Mouse (Mus musculus): ENCODE measurements at regions not wholly inside any gene's neighbourhood (a gene's known extent, or its start where the extent isn't known, plus 50 kb on each side); places are given as distances from the start of the nearest gene placed in this dataset.

DNA sequence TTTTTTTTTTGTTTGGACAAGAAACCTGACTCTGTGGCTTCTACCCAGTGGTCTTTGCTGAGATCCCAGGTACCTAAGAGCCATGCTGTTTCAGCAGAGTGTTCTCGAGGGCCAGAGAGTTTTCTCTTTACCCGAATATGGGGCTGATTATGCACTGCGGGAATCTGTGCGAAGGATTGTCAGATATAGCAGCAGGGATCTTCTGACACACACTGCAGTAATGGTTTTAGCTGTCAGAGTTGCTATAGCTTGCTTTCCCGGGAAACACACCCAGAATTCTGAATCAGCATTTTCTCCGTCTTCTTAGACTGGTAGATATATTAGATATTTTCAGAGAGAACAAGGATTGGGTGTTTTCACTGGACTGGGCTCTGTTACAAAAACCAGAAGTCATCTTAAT is 197.1 kb downstream of the Sec16b start:
- TF ChIP-seq CTCF (IDR thresholded peaks at IDR 0.05; ENCODE audit: borderline replicate concordance, insufficient read depth, low read length) (no peak), POLR2A (IDR thresholded peaks at IDR 0.05; ENCODE audit: low read depth, low read length) (no peak)
- no peak overlapping the region for H3K27ac ChIP-seq (ENCODE audit: insufficient read depth, low read length)
- H3K4me3 ChIP-seq (ENCODE audit: insufficient read depth, low read length): no peak overlapping the region
- H3K4me1 ChIP-seq (ENCODE audit: control insufficient read depth, insufficient read depth, low read length): no peaks in the 10 kb centered on the region

DNA sequence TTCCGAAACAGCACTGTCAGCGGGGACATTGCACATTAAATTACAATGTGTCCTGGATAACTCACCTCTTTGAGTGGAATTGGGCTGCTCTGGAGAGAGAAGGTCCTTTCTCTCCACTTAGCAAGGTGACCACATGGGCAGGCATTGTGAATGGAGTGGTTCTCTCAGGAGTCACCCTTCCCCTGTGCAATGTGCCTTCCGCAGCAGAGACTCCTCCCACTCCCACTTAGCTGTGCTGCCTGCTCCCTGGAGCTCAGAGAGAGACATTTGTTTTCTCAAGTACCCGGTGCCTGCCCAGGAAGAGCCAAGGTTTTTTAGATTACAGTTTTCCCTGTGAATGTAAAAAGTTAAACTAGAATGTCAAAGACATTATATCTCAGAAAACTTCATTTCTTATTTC is 198.8 kb downstream of the Sec16b start:
- no peak overlapping the region for H3K27ac ChIP-seq (ENCODE audit: insufficient read depth, low read length)
- no peak for TF ChIP-seq CTCF (IDR thresholded peaks at IDR 0.05; ENCODE audit: borderline replicate concordance, insufficient read depth, low read length)
- no peak for TF ChIP-seq POLR2A (IDR thresholded peaks at IDR 0.05; ENCODE audit: low read depth, low read length)
- H3K4me1 ChIP-seq (ENCODE audit: control insufficient read depth, insufficient read depth, low read length): no peaks in the 10 kb centered on the region
- H3K4me3 ChIP-seq (ENCODE audit: insufficient read depth, low read length): no peak overlapping the region

DNA sequence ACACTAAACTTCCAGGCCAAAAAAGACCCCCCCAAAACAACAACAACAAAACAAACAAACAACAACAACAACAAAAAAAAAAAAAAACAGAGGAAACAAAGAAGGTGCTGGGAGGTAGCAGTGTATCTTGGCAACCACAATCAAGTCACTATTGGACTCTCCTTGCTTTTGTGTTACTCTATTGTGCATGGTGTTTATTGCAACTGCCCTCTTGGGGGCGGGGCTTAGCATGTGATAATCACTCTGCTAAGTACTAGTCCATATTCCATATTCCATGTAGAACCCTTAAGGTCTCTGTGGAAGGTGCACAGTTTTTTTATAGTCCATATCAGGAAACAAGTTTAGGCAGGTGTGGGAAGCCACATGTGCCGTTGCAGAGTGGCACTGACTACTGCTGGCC is 200.7 kb downstream of the Sec16b start:
- no peak overlapping the region for H3K4me3 ChIP-seq (ENCODE audit: insufficient read depth, low read length)
- H3K4me1 ChIP-seq (ENCODE audit: control insufficient read depth, insufficient read depth, low read length): no peaks in the 10 kb centered on the region

DNA sequence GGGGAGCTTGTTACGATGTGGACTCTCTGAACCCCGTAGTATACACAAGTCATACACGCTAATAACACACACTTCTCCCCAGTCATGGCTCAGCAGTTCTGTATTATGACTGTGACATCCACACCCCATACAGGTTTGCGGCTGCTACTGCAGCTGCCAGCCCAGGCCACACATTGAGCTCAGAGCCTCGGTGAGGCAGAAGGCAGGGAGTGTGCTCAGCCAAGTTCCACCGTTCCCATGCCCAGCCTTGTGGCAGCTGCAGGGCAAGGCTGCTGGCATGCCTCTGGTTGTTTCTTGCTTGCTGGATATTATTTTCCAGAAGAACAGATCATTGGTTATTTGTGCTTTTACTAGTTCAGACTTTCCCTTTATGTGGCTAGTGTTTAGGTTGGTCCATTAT is 202.6 kb downstream of the Sec16b start:
- H3K27ac ChIP-seq (ENCODE audit: insufficient read depth, low read length): no peak overlapping the region
- no peak overlapping the region for H3K4me3 ChIP-seq (ENCODE audit: insufficient read depth, low read length)
- TF ChIP-seq CTCF (IDR thresholded peaks at IDR 0.05; ENCODE audit: borderline replicate concordance, insufficient read depth, low read length) (no peak), POLR2A (IDR thresholded peaks at IDR 0.05; ENCODE audit: low read depth, low read length) (no peak)
- H3K4me1 ChIP-seq (ENCODE audit: control insufficient read depth, insufficient read depth, low read length): no peaks in the 10 kb centered on the region

More for the DNA sequence above, 200.7 kb downstream of the Sec16b start:
- TF ChIP-seq POLR2A (IDR thresholded peaks at IDR 0.05; ENCODE audit: low read depth, low read length) (no peak), CTCF (IDR thresholded peaks at IDR 0.05; ENCODE audit: borderline replicate concordance, insufficient read depth, low read length) (no peak)
- H3K27ac ChIP-seq (ENCODE audit: insufficient read depth, low read length): no peak overlapping the region

DNA sequence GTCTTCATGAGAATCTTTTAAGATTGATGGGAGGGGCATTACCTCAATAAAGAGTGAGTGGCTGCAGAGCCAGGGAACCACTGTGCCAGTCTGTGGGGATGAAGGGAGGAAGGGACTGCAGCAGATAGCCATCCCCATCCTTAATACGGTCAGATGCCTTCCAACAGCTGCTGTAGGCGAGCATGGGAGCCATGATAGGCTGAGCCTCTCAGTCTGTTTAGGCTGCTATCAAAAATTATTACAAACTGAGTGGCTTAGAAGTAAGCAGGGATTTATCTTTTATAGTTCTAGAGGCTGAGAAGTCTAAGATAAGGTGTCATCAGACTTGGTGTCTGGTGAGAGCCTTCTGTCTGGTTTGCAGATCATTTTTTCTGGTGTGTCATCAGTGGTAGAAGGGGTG is 204.3 kb downstream of the Sec16b start:
- no peaks in the 10 kb centered on the region for H3K4me1 ChIP-seq (ENCODE audit: control insufficient read depth, insufficient read depth, low read length)
- no peak overlapping the region for H3K27ac ChIP-seq (ENCODE audit: insufficient read depth, low read length)
- no peak overlapping the region for H3K4me3 ChIP-seq (ENCODE audit: insufficient read depth, low read length)
- TF ChIP-seq POLR2A (IDR thresholded peaks at IDR 0.05; ENCODE audit: low read depth, low read length) (no peak), CTCF (IDR thresholded peaks at IDR 0.05; ENCODE audit: borderline replicate concordance, insufficient read depth, low read length) (no peak)

DNA sequence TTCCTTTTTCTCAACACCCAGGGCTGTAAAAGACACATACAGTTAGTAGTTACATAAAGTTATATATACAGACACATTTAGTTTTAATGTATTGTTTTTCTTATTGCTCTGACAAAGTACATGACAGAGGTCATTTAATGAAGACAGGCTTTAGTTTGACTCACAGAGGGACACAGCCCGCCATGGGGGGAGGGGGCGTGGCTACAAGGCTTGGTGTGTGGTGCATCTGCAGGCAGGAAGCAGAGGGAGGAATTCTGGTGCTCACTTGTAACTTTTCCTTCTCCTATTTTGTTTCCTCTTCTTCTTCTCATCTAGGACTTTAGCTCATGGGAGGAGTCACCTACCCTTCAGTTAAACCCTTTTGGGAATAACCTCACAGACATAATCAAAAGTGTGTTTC is 206.0 kb downstream of the Sec16b start:
- Histone ChIP-seq H3K4me1 (ENCODE audit: control insufficient read depth, insufficient read depth, low read length) (no peaks in the 10 kb centered on the region), H3K4me3 (ENCODE audit: insufficient read depth, low read length) (no peak overlapping the region), H3K27ac (ENCODE audit: insufficient read depth, low read length) (no peak overlapping the region)
- TF ChIP-seq POLR2A (IDR thresholded peaks at IDR 0.05; ENCODE audit: low read depth, low read length) (no peak), CTCF (IDR thresholded peaks at IDR 0.05; ENCODE audit: borderline replicate concordance, insufficient read depth, low read length) (no peak)

DNA sequence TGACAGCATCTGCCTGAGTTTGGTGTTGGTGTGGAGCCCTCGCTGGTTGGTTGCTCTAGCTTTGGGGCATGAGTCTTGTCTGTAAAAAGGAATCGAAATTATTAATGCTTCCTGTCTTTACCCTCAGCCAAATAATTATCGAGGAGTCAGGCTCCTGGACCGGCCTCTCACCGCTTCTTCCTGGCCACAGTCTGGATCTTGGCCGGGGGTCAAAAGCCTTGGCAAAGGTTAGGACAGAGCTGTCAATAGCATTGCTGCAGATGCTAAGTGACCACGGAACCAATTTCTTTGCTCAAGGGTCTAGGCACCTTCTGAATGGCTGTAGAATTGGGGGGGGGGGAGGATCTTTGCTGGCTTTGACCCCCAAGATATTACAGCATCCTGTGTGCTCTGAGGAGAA is 207.3 kb downstream of the Sec16b start:
- no peak overlapping the region for H3K4me3 ChIP-seq (ENCODE audit: insufficient read depth, low read length)
- TF ChIP-seq POLR2A (IDR thresholded peaks at IDR 0.05; ENCODE audit: low read depth, low read length) (no peak), CTCF (IDR thresholded peaks at IDR 0.05; ENCODE audit: borderline replicate concordance, insufficient read depth, low read length) (no peak)

DNA sequence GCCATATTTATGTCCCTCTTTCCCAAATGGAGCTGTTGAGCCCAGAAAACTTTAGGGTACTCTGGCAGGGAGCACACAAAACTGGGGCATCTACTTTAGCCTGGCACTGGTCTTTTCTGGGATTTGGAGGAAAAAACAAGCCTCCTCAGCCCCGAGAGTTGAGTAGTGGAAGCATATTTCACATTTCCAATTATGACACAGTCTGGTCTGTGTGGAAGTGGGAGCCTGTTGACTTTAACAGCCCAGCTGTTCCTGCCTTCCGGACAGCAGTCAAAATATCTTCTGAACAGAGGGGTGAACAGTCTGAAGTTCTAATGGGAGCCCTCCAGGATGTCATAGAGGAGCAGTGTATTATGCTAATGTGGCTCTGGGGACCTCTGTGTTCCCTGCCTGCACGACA is 209.1 kb downstream of the Sec16b start:
- Histone ChIP-seq H3K4me1 (ENCODE audit: control insufficient read depth, insufficient read depth, low read length) (no peaks in the 10 kb centered on the region), H3K4me3 (ENCODE audit: insufficient read depth, low read length) (no peak overlapping the region), H3K27ac (ENCODE audit: insufficient read depth, low read length) (no peak overlapping the region)
- TF ChIP-seq CTCF (IDR thresholded peaks at IDR 0.05; ENCODE audit: borderline replicate concordance, insufficient read depth, low read length): no peak
- no peak for TF ChIP-seq POLR2A (IDR thresholded peaks at IDR 0.05; ENCODE audit: low read depth, low read length)

More for the DNA sequence above, 207.3 kb downstream of the Sec16b start:
- H3K4me1 ChIP-seq (ENCODE audit: control insufficient read depth, insufficient read depth, low read length): no peaks in the 10 kb centered on the region
- no peak overlapping the region for H3K27ac ChIP-seq (ENCODE audit: insufficient read depth, low read length)

DNA sequence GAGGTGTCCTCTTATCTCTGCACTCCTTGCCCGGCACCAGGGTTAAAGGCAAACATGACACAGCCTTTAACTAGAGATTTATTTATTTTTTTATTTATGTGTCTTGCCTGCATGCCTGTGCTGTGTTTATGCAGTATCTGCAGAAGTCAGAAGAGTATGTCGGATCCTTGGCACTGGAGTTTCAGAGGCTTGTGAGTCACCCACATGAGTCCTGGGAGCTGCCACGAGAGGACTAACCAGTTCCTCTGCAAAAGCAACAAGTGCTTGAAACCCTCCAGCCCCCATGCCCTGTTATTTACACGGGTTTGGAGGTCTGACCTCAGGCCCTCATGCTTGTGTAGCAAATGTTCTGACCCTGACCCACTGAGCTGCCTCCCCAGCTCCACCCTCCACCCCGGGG is 210.6 kb downstream of the Sec16b start:
- Histone ChIP-seq H3K4me1 (ENCODE audit: control insufficient read depth, insufficient read depth, low read length) (no peaks in the 10 kb centered on the region), H3K4me3 (ENCODE audit: insufficient read depth, low read length) (no peak overlapping the region), H3K27ac (ENCODE audit: insufficient read depth, low read length) (no peak overlapping the region)
- no peak for TF ChIP-seq POLR2A (IDR thresholded peaks at IDR 0.05; ENCODE audit: low read depth, low read length)
- no peak for TF ChIP-seq CTCF (IDR thresholded peaks at IDR 0.05; ENCODE audit: borderline replicate concordance, insufficient read depth, low read length)

DNA sequence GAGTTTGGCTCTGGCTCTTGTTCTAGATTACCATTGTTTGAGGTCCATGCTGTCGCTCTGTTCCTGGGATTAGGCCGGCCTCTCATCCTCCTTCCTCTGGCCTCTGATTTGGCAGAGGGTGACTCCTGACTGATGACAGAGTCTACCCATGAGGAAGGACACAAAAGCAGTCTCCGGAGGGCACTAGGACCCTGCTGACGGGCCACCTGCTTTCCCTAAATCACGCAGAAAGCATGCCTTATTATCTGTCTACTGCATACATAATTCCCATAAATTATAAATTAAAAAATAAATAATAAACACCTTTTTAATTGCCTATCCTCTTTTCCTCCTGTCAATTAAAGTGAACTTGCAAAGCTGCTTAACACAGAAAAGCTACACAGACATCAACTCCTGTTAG is 215.4 kb downstream of the Sec16b start:
- no peak overlapping the region for H3K4me3 ChIP-seq (ENCODE audit: insufficient read depth, low read length)
- H3K4me1 ChIP-seq (ENCODE audit: control insufficient read depth, insufficient read depth, low read length): no peaks in the 10 kb centered on the region; the same call in 1 of the 2 replicates
- H3K27ac ChIP-seq (ENCODE audit: insufficient read depth, low read length): no peak overlapping the region
- TF ChIP-seq POLR2A (IDR thresholded peaks at IDR 0.05; ENCODE audit: low read depth, low read length): no peak
- TF ChIP-seq CTCF (IDR thresholded peaks at IDR 0.05; ENCODE audit: borderline replicate concordance, insufficient read depth, low read length): no peak

DNA sequence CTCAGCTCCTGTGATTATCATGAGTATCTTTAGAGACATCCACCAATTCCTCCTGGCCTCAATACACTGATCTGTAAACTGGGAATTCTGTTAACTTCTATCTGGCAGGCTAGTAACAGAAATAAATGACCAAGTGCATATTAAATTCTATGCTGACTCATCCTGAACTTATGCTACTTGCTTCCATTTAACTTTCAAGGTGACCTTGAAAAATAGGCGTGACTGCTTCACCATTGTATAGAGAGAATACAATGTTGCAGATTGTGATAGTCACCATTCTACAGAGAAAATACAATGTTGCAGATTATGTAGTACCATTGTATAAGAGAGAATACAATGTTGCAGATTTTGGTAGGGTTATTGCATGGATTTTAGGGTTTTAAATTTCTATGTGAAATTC is 224.6 kb downstream of the Sec16b start:
- no peak for TF ChIP-seq POLR2A (IDR thresholded peaks at IDR 0.05; ENCODE audit: low read depth, low read length)
- TF ChIP-seq CTCF (IDR thresholded peaks at IDR 0.05; ENCODE audit: borderline replicate concordance, insufficient read depth, low read length): no peak
- no peak overlapping the region for H3K27ac ChIP-seq (ENCODE audit: insufficient read depth, low read length)
- H3K4me1 ChIP-seq (ENCODE audit: control insufficient read depth, insufficient read depth, low read length): no peaks in the 10 kb centered on the region
- no peak overlapping the region for H3K4me3 ChIP-seq (ENCODE audit: insufficient read depth, low read length)

Data from embryonic fibroblast, embryonic 13.5 days (primary cell).